Mouse (Mus musculus): ENCODE results near the gene Gm2115.

Gm2115 gene

DNA sequence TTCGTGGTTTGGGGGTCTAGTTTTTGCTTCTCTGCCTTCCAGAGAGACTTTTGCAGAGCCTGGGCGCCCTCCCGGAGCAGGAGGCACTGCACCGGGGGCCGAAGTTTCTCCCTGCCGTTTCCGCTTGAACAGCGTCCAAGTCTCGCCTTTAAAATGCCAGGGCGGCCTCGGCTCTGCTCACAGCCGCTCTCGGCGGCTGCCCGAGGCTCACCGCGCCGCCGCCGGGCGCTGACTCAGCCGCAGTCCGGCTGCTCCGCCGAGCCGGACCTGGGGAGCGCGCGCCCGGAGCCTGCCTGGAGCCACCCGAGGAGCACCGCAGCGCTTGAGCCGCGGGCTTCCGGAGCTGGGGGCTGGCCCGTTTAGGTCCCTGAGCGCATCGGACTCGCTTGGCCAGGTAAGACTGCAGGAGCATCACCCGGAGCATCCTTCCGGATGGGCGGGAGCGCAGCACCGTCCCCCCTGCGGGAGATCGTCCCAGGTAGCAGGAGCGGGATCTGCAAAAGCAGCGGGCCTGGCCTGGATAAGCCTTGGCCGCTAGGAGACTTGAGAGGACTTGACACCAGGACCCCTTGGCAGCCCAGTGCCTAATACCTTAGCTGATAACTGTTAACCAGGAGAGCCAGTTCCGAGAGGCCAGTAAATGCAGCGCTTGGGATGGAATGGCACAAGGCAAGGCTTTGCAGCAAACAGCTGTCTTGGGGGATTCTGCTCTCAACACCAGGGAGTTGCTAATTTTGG, at the start of gene Gm2115:
Gm2115 (plus strand) TSS at position 159 of the 738 bp plus-strand sequence.
- DNase-seq: peak; percentile 63 to 68

DNA sequence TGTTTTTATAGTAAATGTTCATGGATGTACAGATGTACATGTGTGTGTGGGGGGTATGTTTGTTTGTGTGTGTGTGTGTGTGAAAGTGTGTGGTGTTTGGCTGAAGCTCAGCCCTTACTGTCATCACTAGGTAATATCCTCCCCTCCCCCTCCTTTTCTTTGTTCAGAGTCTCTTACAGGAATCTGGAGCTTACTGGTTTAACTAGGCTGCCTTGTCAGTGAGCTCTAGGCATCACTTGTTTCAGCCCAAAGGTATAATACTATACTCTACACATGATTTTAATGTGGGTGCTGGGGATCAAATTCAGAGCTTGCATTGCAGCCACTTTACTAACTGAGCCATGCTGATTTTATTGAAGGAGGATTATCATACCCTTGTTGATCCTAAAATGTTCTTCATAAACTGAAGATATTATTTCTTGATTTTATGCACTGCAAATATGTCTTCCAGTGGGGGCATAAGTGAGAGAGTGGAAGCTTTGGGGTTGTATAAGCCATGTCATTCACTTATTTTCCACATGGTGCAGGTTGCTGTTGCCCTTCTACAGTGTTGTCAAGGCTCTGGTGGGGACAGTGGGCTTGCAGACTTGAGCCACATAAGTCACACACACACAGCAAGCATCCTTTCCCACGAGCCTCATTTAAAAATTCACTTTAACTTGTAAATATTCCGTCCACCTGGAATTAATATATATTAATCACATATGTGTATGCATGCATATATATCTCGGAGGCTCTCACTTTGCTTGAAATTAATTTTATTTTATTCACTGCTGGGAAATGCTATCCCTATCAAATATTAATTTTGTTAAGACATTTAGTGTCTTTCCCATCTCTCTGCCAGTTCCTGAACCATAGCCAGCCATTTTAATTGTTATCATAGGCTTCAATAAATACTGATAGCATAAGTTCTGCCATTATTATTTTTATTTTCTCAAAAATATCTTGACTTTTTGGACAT, 45.0 kb upstream of the Gm2115 start:
- DNase-seq: no peak

DNA sequence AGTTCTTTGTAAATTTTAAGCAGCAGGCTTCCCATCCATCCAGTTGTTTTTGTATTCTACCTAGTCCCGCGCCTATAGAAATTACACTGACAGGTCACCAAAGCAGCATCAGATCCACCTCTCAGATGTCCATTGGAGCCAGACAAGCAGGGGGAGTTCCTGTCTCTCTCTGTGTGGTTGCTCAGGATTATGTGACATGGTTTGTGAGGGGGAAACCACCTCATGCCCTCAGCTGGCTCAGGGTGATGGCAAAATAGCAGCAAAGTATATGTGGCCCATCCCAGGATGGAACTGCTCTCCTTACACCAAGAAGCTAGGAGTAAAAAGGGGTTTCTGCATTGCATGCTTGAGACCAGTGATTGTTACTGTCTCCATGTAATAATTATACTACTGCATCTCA, 42.3 kb upstream of the Gm2115 start:
- no peak for DNase-seq

DNA sequence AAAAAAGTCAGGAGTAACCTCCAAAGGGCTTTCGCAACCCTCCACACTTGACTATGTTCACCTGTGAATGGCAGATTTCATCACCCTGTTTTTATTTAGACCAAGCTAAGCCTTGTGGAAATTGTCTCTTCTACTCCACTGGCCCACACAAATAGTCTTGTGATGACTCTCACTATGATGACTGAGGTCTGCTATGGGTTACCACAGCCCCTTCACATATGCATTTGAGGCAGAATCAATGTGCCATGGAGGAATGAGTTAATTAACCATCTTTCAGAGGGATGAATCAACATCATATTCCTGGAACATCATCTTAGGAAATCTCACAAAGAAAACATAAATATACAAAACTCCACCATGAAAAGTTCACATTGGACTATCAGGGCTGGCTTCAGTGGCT, 25.6 kb upstream of the Gm2115 start:
- no peak for DNase-seq

GRCm38 (mm10) chr7:84518533-84519198, 10.1 kb upstream of the Gm2115 start:
- no peak for DNase-seq

- no peak for DNase-seq
Measured at GRCm38 (mm10) chr7:84521329-84521728, 7.4 kb upstream of the Gm2115 start.

GRCm38 (mm10) chr7:84522426-84522825, 6.3 kb upstream of the Gm2115 start:
- DNase-seq: no peak

DNA sequence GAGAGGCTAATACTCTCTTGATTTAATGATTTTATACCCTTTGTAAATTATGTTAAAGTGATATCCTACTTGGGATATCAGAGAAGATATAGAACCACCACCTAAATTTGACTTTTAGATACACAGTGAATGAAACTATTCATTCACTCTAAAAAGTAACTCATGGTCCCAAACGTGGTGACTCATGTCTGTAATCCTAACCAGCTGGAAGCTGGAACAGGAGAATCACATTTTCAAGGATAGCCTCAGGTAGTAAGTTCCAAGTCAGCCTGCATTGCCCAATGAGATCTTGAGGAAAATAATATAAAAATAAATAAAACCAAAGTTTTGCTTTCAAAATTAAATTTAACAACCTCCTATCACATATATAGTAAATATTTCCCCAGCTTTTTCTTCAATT, 2.6 kb upstream of the Gm2115 start:
- no peak for DNase-seq

GRCm38 (mm10) chr7:84532795-84533194, 4.0 kb downstream of the Gm2115 start:
- no peak for DNase-seq

- DNase-seq: no peak
Measured at GRCm38 (mm10) chr7:84534632-84535031, 5.9 kb downstream of the Gm2115 start.

DNA sequence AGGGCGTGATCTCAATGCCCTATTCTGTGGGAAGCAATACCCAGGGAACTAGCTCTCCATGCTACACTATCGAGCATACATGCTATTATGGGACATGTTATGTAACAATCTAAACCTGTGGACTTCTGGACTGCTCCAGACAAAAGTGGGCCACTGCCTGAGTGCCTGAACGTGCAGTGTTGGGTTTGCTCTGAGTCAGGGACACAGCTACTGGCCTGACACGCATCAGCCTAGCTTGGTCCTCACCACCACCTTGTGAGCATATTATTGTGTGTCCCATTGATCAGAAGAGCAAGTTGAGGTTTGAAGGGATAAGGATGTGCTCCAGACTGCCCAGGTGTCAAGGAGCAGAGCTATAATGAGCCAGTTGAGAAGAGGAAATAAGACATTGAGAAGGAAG, 16.2 kb downstream of the Gm2115 start:
- DNase-seq: no peak

DNA sequence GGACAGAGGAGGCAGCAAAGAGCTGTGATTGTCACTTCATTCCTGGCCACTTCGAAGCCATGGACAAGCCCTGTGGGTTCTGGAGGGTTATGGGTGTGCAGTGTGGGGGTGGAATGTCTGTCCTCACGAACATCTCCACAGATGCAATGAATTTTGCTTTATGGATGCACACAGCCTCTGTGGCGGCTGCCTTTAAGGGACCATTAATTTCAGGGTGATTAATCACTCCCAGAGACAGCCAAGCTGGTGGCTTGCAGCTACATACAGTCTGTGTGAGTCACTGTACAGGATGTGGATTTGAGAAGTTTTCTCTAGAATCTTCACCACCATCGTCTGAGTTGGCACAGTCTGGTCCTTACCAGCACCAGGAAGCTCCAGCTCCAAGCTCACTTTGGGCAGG, 17.9 kb downstream of the Gm2115 start:
- DNase-seq: peak in 1 of 2 experiments; percentile 9

GRCm38 (mm10) chr7:84551472-84551871, 22.7 kb downstream of the Gm2115 start:
- DNase-seq: no peak

DNA sequence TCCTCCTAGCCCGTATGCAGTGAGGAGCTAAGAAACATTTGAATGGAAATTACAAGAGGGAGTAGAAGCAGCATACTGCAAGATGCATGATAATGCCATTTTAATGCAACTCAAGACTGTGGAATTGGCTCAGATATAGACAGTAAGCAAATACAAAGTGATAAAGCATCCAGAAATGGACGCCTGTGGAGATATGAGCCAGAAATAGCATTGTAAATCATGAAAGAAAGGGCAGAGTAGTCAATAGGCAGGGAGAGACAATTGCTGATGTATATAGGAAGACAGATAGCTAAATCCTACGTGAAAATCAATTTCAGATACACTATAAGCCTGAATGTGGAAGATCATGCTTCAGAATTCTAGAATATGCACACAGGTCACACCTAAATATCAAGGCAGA, 26.5 kb downstream of the Gm2115 start:
- no peak for DNase-seq

- DNase-seq: no peak
Measured at GRCm38 (mm10) chr7:84557332-84557731, 28.6 kb downstream of the Gm2115 start.

- DNase-seq: no peak
Measured at GRCm38 (mm10) chr7:84560500-84560899, 31.7 kb downstream of the Gm2115 start.

- DNase-seq: no peak
Measured at GRCm38 (mm10) chr7:84564236-84564635, 35.5 kb downstream of the Gm2115 start.

DNA sequence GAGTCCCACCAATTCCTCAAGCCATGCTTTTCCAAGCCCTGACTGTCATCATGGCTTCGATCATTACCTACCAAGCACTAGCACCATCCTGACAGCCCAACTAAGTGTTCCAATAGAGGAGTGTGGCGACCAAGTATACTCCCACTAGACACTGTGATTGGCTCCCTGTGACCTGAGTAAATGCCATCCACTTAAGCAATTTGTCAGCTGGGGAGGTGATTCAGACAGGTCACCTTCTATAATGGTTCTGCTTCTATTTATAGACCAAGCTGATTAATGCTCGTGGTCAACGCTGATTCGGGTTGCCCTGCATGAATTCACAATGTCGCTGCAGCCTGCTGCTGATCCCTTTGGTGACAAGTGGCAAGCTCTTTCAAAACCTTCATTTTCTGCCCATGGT, 37.4 kb downstream of the Gm2115 start:
- no peak for DNase-seq

DNA sequence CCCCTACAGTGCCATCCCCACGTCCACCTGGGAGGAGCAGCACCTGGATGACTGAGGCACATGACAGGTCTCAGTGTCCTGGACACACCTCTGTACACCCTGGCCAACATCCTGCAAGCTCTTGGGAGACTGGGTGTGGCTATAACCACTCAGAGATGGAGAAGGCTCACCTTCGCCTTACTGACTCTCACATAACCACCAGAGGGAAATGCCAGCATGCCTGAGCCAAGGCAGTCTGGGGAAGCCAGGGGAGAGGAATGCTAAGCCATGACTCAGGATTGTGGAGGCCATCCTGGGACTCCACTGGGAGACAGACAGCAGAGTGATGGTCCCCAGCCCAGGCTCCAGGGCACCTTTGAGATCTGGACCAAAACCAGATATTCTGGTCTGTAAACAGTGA, 48.3 kb downstream of the Gm2115 start:
- no peak for DNase-seq

GRCm38 (mm10) chr7:84578841-84579240, 50.1 kb downstream of the Gm2115 start:
- DNase-seq: no peak

GRCm38 (mm10) chr7:84579769-84580168, 51.0 kb downstream of the Gm2115 start:
- DNase-seq: no peak

DNA sequence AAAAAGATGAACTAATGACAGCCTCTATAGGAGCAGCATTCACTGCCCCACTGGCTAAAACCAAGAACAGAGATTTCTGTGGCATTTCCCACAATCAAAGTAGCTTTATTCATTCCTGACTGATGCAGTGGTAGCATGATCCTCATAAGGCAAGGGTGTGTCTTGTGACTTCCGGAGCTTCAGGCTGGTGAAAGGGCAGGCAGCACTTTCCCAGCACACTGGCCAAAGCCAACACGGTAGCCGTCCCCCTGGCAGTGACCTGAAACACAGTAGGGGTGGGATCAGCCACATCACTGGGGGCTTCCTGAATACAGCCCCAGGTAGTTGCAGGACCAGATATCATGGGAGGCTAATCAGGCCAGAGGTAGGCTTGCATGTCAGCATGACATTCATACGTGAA, 56.3 kb downstream of the Gm2115 start:
- no peak for DNase-seq

DNA sequence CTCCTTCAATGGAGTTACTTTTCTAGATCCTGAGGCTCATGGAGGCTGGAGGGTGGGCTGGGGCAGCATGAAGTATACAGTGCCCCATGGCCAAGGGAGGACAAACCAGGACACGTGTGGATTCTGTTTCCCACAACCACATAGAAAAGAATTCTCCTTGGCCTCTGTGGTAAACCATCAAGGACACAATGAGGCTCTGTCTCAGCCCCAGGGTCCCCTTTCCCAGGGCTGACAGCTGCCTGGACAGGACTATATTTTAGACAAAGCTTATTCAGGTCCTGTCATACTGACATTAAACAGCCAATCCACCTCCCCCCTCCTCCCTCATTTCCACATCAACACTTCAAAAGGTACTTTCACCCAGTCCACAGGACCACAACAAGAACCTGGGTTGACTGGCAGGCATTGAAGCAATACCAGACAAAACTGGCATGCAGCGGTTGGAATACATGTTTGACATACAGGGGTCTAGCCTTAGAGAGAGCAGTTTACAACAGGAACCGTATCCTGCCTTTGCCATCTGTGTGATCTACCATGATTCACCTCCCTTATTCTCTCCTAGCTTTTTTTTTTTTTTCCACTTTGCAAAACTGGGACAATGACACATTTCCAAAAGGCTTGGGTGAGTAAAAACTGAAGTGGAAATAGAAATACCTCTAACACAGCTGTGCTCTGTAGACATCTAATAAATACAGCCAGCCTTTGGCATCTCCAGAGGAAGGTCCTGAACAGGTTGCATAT, 57.8 kb downstream of the Gm2115 start:
- no peak for DNase-seq

Measured in kidney, postnatal 4 days (tissue).